8 mouse cellular contexts compared by ENCODE assay signal in genomic region chr2:38375606-38376304, GRCm38 (mm10). TPM values are rescaled to one million over a fixed set of nuclear protein-coding genes. Genes with fewer than 3 reads are reported as not detected.
DNase-seq lines count a peak whose midpoint lies in the region; ATAC-seq and TF ChIP-seq lines count a peak whose summit lies in the region.

No protein-coding gene starts in this region.

- intact Hi-C loops in left cerebral cortex, postnatal 4 days (cut with DNase I): no loop called here

- peak overlapping the region; percentile 82 for H3K27ac ChIP-seq in forebrain, embryonic 10.5 days
- no peak overlapping the region for H3K27ac ChIP-seq in heart, postnatal 0 days (ENCODE audit: low read depth)
- no peak overlapping the region for H3K27ac ChIP-seq in midbrain, embryonic 14.5 days (replicated peaks; ENCODE audit: low read depth, low read length)

- peaks cover 38% of the 10 kb centered on the region for H3K4me1 ChIP-seq in forebrain, embryonic 10.5 days
- H3K4me1 ChIP-seq in heart, postnatal 0 days (ENCODE audit: control insufficient read depth, insufficient read depth): no peaks in the 10 kb centered on the region
- 0 out of 2 replicates have a peak, but pooled peaks cover 11% of the 10 kb centered on the region for H3K4me1 ChIP-seq in midbrain, embryonic 14.5 days (ENCODE audit: control insufficient read depth, insufficient read depth, low read length)

- H3K27me3 ChIP-seq in forebrain, embryonic 10.5 days (ENCODE audit: poor library complexity, severe bottlenecking): peaks cover 97% of the 10 kb centered on the region
- peaks cover 83% of the 10 kb centered on the region for H3K27me3 ChIP-seq in heart, postnatal 0 days (ENCODE audit: control insufficient read depth, insufficient read depth, low read length)
- peaks cover 50% of the 10 kb centered on the region for H3K27me3 ChIP-seq in midbrain, embryonic 14.5 days (ENCODE audit: control insufficient read depth, insufficient read depth, low read length)

- TF ChIP-seq CTCF in heart, postnatal 0 days (IDR thresholded peaks at IDR 0.05; ENCODE audit: low read depth): peak; percentile 83

- no peak for TF ChIP-seq EP300 in heart, postnatal 0 days (IDR thresholded peaks at IDR 0.05; ENCODE audit: low read depth)

- H3K9ac ChIP-seq in heart, postnatal 0 days (replicated peaks; ENCODE audit: low read depth, low read length): no peak overlapping the region
- H3K9ac ChIP-seq in midbrain, embryonic 14.5 days (replicated peaks; ENCODE audit: low read length): no peak overlapping the region

- peaks cover 5% of the 10 kb centered on the region for H3K36me3 ChIP-seq in forebrain, embryonic 10.5 days (replicated peaks)
- H3K36me3 ChIP-seq in heart, postnatal 0 days (replicated peaks; ENCODE audit: control insufficient read depth, insufficient read depth, low read length): no peaks in the 10 kb centered on the region
- no peaks in the 10 kb centered on the region for H3K36me3 ChIP-seq in midbrain, embryonic 14.5 days (ENCODE audit: control insufficient read depth, insufficient read depth, low read length)

- no peaks in the 10 kb centered on the region for H3K9me3 ChIP-seq in forebrain, embryonic 10.5 days
- no peaks in the 10 kb centered on the region for H3K9me3 ChIP-seq in heart, postnatal 0 days (replicated peaks; ENCODE audit: control insufficient read depth, low read length)
- H3K9me3 ChIP-seq in midbrain, embryonic 14.5 days (ENCODE audit: control insufficient read depth, low read length): no peaks in the 10 kb centered on the region

- 4% methylated on average over 20 of the region's 20 CpGs for WGBS in forebrain, embryonic 10.5 days
- 4% methylated on average over 19 of the region's 20 CpGs for WGBS in heart, postnatal 0 days
- 4% methylated on average over 20 of the region's 20 CpGs for WGBS in midbrain, embryonic 14.5 days

- DNase-seq in left cerebral cortex, postnatal 4 days: peak; percentile 55
- no peak for DNase-seq in left cerebral cortex, adult 8-10 months (ENCODE audit: low spot score in 2 of 2)
- DNase-seq in adrenal gland, postnatal 36 days: peak; percentile 66 to 80
- peak; percentile 79 for DNase-seq in forebrain, embryonic 10.5 days (ENCODE audit: extremely low spot score, low spot score)
- no peak for DNase-seq in heart, postnatal 0 days (ENCODE audit: low spot score)
- peak; percentile 46 to 83 for DNase-seq in kidney, postnatal 36 days
- peak; percentile 75 for DNase-seq in midbrain, embryonic 14.5 days
- peak; percentile 88 for DNase-seq in testis, postnatal 10 days (ENCODE audit: low spot score)

- ATAC-seq in heart, postnatal 0 days (ENCODE audit: insufficient read depth, low read depth): peak; percentile 35
- ATAC-seq in midbrain, embryonic 14.5 days (ENCODE audit: low FRiP score, low TSS enrichment): 0 out of 2 replicates have a peak, but pooled peaks have one; percentile 18

- H3K4me2 ChIP-seq in heart, postnatal 0 days (ENCODE audit: low read depth, low read length): no peak overlapping the region
- peak overlapping the region; percentile 20; the same call in 1 of the 2 replicates for H3K4me2 ChIP-seq in midbrain, embryonic 14.5 days (ENCODE audit: low read length)

- H3K4me3 ChIP-seq in forebrain, embryonic 10.5 days: peak overlapping the region; percentile 44
- H3K4me3 ChIP-seq in heart, postnatal 0 days (ENCODE audit: low read depth, low read length): no peak overlapping the region
- H3K4me3 ChIP-seq in midbrain, embryonic 14.5 days (replicated peaks; ENCODE audit: low read depth, low read length): no peak overlapping the region

RNA-seq across cellular contexts. Expression of gene Lhx2, which starts 36.7 kb away (rescaled TPM):
- 100 to 1,000 TPM; 110 to 128 TPM for total RNA-seq in left cerebral cortex, postnatal 4 days (2021)
- 10 to 100 TPM; 55.7 to 61.8 (median 58.4) TPM for total RNA-seq in left cerebral cortex, adult 8-10 months (2022)
- total RNA-seq in adrenal gland, postnatal 36 days (2021): not detected
- 108 and 115 TPM in 2 replicates for polyA plus RNA-seq in forebrain, embryonic 10.5 days (2016; fragmentation: Nextera tagmentation; extraction: Ambion mirVana)
- total RNA-seq in heart, postnatal 0 days (2014; rRNA removed; ENCODE audit: low replicate concordance): not detected in 2 replicates
- polyA plus RNA-seq in heart, postnatal 0 days (2015; fragmentation: Nextera tagmentation; extraction: Ambion mirVana): 0.04 TPM in 1 of 2 replicates, not detected in the other
- 47.8 and 68.9 TPM in 2 replicates for polyA plus RNA-seq in midbrain, embryonic 14.5 days (2014; fragmentation: Nextera tagmentation; extraction: Ambion mirVana)

Comparison
In these comparisons a context has a peak if more than half of its experiments do, and no peak if none do; other contexts are left out.
1. DNase-seq: peak in left cerebral cortex, postnatal 4 days (single experiment), adrenal gland, postnatal 36 days (2 of 2), forebrain, embryonic 10.5 days (single experiment), kidney, postnatal 36 days (2 of 2), midbrain, embryonic 14.5 days (single experiment) and testis, postnatal 10 days (single experiment); none in left cerebral cortex, adult 8-10 months (0 of 2) and heart, postnatal 0 days (single experiment).
2. RNA of gene Lhx2, which starts 36.7 kb away (total RNA-seq): 110 to 128 TPM in left cerebral cortex, postnatal 4 days and 55.7 to 61.8 TPM in left cerebral cortex, adult 8-10 months; not detected in adrenal gland, postnatal 36 days and not detected in heart, postnatal 0 days; every median in the first group is over 10 times any median in the second.